Mouse (Mus musculus): Measurements from ENCODE around the gene Bloc1s3. TPM values are rescaled to one million over a fixed set of nuclear protein-coding genes. Genes with fewer than 3 reads are reported as not detected.
A peak's percentile ranks its signal among the peaks of the same experiment; 100 is the strongest.

Bloc1s3 gene
- polyA plus RNA-seq, 1 experiment from 2014 or later, result 5.0 TPM

DNA sequence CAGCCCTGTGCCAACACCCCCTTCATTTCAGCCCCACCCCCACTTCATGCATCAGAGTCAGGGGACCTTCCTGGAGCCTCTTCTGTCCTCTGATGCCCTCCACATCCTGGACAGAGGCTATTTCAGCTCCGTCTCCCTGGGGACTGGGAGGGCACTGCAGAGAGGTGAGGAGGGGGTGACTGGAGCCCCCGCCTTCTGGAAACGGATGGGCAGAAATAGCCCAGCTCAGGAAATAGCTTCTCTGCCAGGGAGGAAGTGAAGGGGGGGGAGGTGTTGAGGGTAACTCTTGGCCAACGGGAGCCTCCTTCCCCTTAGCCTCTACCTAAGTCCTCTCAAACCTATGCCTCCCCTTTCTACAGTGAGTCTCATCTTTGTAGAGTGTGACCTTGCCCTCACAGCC is 35.8 kb downstream of the Bloc1s3 start:
- Histone ChIP-seq H3K9me3 (replicated peaks) (no peaks in the 10 kb centered on the region), H3K4me1 (peaks cover 14% of the 10 kb centered on the region), H3K4me3 (replicated peaks) (no peak overlapping the region), H3K9ac (replicated peaks) (no peak overlapping the region), H3K36me3 (no peaks in the 10 kb centered on the region), H3K27me3 (replicated peaks) (peaks cover 66% of the 10 kb centered on the region), H3K27ac (replicated peaks) (no peak overlapping the region), H3K4me2 (no peak overlapping the region)
- WGBS, result 53% methylated on average over 4 of the region's 4 CpGs
- no peak for ATAC-seq (ENCODE audit: low FRiP score)

DNA sequence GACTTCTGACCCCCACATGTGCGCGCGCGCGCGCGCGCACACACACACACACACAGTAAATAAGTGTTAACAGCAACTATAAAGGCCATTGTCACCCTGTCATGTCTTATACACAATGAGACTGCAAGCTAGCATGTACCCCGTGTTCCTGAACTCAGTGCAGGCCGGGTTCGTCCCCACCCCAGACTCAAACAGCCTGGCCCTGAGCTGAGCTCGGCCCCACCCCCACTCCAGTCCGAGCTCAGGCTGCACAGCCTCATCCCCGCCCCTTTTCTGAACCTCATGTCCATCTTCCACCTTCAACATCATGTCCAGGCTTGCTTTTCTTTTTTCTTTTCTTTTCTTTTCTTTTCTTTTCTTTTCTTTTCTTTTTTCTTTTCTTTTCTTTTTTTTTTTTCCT is 37.9 kb downstream of the Bloc1s3 start:
- no peak overlapping the region for H3K27ac ChIP-seq (replicated peaks)
- WGBS, result 18% methylated on average over 14 of the region's 14 CpGs
- no peak for ATAC-seq (ENCODE audit: low FRiP score)
- no peak overlapping the region for H3K9ac ChIP-seq (replicated peaks)
- no peak overlapping the region for H3K4me3 ChIP-seq (replicated peaks)
- H3K27me3 ChIP-seq (replicated peaks), result peaks cover 69% of the 10 kb centered on the region
- H3K4me1 ChIP-seq, result peaks cover 14% of the 10 kb centered on the region
- H3K9me3 ChIP-seq (replicated peaks), result no peaks in the 10 kb centered on the region
- no peak overlapping the region for H3K4me2 ChIP-seq
- H3K36me3 ChIP-seq, result no peaks in the 10 kb centered on the region

DNA sequence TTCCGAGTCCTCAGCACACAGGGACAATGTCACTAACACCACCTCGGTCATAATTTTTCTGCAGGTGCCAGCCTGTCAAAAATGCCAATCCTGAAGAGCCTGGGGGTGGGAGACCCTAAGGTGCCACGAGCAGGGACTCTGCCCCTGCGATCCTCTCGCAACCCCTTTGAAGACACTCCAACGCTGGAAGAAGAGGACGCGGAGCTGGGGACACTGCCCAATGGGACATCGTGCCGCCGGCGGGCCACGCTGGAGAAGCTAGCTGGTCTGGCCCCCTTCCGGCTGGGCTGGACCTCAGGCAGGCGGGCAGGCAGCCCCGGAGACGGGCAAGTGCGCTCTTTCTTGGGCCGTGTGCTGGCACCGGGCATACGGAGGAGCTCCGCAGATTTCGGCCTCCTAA is 38.8 kb downstream of the Bloc1s3 start:
- H3K27me3 ChIP-seq (replicated peaks), result peaks cover 69% of the 10 kb centered on the region
- no peak overlapping the region for H3K9ac ChIP-seq (replicated peaks)
- WGBS, result 31% methylated on average over 23 of the region's 23 CpGs

DNA sequence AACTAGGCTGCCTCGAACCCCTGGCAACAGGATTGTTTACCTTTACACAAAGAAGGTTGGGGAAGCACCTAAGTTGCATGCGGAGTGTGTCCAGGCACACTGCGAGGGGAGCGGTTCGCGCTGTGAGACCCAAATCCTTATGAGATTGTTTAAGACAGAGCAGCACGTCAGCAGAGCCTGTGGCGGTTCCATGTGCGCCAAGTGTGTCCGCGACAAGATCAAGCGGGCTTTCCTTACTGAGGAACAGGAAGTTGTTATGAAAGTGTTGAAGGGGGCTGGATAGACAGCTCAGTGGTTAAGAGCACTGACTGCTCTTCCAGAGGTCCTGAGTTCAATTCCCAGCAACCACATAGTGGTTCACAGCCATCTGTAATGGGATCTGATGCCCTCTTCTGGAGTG is 39.9 kb downstream of the Bloc1s3 start:
- Histone ChIP-seq H3K27me3 (replicated peaks) (peaks cover 66% of the 10 kb centered on the region), H3K4me1 (peaks cover 1% of the 10 kb centered on the region), H3K9me3 (replicated peaks) (no peaks in the 10 kb centered on the region), H3K36me3 (no peaks in the 10 kb centered on the region), H3K27ac (replicated peaks) (no peak overlapping the region), H3K9ac (replicated peaks) (no peak overlapping the region), H3K4me2 (no peak overlapping the region), H3K4me3 (replicated peaks) (no peak overlapping the region)
- 70% methylated on average over 12 of the region's 12 CpGs for WGBS
- ATAC-seq (ENCODE audit: low FRiP score), result no peak

More for the DNA sequence above, 38.8 kb downstream of the Bloc1s3 start:
- no peaks in the 10 kb centered on the region for H3K9me3 ChIP-seq (replicated peaks)
- peaks cover 10% of the 10 kb centered on the region for H3K4me1 ChIP-seq
- peak overlapping the region; percentile 1; the same call in 1 of the 2 replicates for H3K4me2 ChIP-seq
- no peaks in the 10 kb centered on the region for H3K36me3 ChIP-seq
- no peak for ATAC-seq (ENCODE audit: low FRiP score)
- no peak overlapping the region for H3K4me3 ChIP-seq (replicated peaks)
- no peak overlapping the region for H3K27ac ChIP-seq (replicated peaks)

DNA sequence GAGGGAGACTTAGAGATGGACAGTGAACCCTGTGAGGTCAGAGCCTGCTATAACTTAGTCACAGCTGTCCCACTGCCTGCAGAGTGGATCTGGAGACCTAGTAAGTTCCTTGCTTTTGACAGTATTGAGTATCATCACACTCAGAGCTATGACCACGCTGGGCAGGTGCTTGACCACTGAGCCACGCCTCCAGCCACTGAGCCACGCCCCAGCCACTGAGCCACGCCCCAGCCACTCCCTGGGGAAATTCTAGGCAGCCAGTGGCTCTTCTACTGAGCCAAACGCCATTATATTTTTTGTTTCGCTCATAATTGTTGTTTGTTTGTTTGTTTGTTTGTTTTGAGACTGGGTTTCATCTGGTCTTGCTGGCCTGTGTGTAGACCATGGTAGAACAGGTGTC is 40.5 kb downstream of the Bloc1s3 start:
- H3K27ac ChIP-seq (replicated peaks), result no peak overlapping the region
- H3K36me3 ChIP-seq, result no peaks in the 10 kb centered on the region
- 44% methylated on average over 6 of the region's 6 CpGs for WGBS
- H3K4me3 ChIP-seq (replicated peaks), result no peak overlapping the region
- H3K9ac ChIP-seq (replicated peaks), result no peak overlapping the region
- H3K4me2 ChIP-seq, result no peak overlapping the region
- H3K9me3 ChIP-seq (replicated peaks), result no peaks in the 10 kb centered on the region
- no peaks in the 10 kb centered on the region; the same call in 1 of the 2 replicates for H3K4me1 ChIP-seq
- ATAC-seq (ENCODE audit: low FRiP score), result no peak
- peaks cover 59% of the 10 kb centered on the region for H3K27me3 ChIP-seq (replicated peaks)

DNA sequence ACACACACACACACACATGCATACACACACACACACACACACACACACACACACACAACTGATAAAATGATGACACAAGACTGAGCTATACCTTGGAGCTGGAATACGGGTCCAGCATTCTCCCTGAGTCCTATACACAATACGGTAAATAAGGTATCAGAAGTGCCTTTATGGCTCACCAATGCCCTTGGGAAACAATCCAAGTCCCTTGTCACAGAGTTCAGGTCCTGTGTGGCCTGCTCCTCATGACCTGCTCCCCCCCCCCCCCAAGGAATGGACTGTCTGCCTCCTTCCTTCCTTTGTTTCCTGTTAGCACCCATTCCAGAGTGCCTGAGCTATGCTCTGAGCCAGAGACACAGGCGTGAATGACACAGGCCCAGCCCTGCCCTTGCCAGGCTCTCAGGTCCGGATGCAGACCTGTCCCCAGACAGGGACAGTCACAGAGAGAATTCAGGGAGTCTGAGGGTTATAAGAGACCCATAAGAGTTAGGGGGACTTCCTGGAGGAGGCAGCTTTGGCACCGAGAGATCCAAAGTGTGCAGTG is 41.5 kb downstream of the Bloc1s3 start:
- WGBS, result 74% methylated on average over 5 of the region's 5 CpGs
- H3K4me1 ChIP-seq, result no peaks in the 10 kb centered on the region; the same call in 1 of the 2 replicates
- no peak overlapping the region for H3K9ac ChIP-seq (replicated peaks)
- no peak overlapping the region for H3K4me2 ChIP-seq
- H3K36me3 ChIP-seq, result no peaks in the 10 kb centered on the region
- no peak for ATAC-seq (ENCODE audit: low FRiP score)
- no peaks in the 10 kb centered on the region for H3K9me3 ChIP-seq (replicated peaks)
- H3K27ac ChIP-seq (replicated peaks), result no peak overlapping the region
- peaks cover 50% of the 10 kb centered on the region for H3K27me3 ChIP-seq (replicated peaks)
- H3K4me3 ChIP-seq (replicated peaks), result no peak overlapping the region

DNA sequence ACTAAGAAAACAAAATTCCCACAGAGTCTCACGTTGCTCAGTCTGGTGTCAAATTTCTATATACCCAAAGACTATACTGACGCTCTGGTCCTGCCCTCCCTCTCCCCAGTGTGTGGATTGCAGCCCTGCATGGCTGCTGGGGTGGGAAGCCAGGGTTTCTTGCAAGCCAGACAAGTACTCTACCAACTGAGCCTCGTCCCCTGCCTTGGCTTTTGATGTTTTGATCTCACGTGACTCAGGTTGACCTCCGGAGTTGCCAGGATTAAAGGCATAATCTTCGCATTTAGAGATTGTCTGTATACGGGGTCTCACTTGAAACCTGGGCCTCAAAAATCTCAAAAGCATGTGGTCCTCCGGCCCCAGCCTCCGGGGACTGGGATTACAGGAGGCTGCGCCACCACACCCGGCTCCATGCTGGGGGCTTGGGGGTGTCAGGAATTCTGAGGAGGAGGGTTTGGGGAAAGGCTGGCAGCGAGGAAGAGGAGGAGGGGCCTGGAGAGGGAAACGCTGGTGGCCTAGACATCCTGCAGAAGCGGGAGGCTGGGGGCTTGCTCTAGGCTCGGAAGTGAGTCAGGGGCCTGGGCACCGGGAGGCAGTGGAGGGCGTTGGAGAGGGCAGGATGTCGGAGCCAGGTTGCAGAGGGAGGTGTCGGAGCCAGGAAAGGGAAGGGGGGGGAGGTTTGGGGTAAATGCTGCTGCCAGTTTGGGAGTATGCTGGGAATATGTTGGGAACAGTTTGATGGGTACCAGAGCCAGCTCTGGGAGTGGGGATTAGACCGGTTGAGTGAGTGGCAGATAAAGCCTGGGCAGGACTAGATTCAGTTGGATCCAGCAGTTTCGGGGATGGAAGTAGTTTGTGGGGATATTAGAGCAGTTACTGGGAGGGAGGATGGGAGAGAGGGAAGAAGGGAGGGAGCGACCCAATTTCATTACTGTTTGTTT is 43.5 kb downstream of the Bloc1s3 start:
- Histone ChIP-seq H3K36me3 (no peaks in the 10 kb centered on the region), H3K4me3 (replicated peaks) (no peak overlapping the region), H3K4me1 (peaks cover under 1% of the 10 kb centered on the region), H3K27me3 (replicated peaks) (peaks cover 32% of the 10 kb centered on the region), H3K27ac (replicated peaks) (no peak overlapping the region), H3K9me3 (replicated peaks) (no peaks in the 10 kb centered on the region), H3K4me2 (no peak overlapping the region), H3K9ac (replicated peaks) (no peak overlapping the region)
- 14% methylated on average over 22 of the region's 22 CpGs for WGBS
- no peak for ATAC-seq (ENCODE audit: low FRiP score)

DNA sequence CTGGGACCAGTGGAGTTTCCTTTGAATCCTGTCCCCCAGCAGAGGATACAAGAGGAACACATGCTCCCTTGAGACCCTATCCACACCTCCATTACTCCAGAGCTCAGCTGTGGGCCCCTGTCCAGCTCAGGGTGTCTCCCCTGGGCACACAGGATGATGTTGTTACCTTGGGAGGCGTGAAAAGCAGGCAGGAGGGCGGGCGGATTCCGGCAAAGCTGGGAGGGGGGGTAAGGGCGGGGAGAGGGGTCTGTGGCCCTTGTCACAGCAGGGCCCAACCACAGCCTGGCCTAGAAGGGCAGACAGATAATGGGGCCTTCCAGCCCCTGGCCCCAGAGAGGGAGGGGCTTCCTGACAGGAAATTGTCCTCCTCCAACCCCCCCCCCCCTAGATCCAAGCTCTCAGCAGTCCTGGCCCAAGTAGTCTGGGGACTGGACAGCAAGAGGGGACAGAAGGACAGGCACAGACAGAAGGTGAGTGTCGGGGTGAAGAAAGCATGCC is 45.2 kb downstream of the Bloc1s3 start, which contains the start of gene Exoc3l2:
Exoc3l2 (plus strand) TSS at position 448 of the 498 bp plus-strand sequence.
- no peaks in the 10 kb centered on the region for H3K9me3 ChIP-seq (replicated peaks)
- no peaks in the 10 kb centered on the region for H3K36me3 ChIP-seq
- H3K9ac ChIP-seq (replicated peaks), result no peak within 1 kb of the TSS
- H3K4me1 ChIP-seq, result peaks cover 5% of the 10 kb centered on the region
- peaks cover 24% of the 10 kb centered on the region for H3K27me3 ChIP-seq (replicated peaks)
- WGBS, result 14% methylated on average over 5 of the region's 6 CpGs
- H3K4me3 ChIP-seq (replicated peaks), result no peak within 1 kb of the TSS
- no peak within 1 kb of the TSS for H3K4me2 ChIP-seq
- H3K27ac ChIP-seq (replicated peaks), result no peak within 1 kb of the TSS
- ATAC-seq (ENCODE audit: low FRiP score), result no peak

DNA sequence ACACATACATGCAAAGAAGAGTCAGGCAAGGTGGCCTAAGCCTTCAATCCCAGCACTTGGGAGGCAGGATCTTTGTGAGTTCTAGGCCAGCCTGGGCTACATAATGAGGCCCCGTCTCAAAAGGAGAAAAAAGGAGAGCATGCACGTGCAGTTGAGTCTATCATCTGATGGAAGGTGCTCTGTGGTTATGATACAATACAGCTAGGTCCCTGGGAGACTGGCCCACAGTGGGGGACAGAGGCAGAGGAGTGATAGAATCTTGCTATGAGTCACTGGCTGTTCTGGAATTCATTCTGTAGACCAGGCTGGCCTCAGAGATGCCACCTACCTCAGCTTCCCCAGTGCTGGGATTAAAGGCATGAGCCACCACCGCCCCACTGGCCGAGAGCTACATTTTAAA is 45.7 kb downstream of the Bloc1s3 start:
- no peaks in the 10 kb centered on the region for H3K36me3 ChIP-seq

DNA sequence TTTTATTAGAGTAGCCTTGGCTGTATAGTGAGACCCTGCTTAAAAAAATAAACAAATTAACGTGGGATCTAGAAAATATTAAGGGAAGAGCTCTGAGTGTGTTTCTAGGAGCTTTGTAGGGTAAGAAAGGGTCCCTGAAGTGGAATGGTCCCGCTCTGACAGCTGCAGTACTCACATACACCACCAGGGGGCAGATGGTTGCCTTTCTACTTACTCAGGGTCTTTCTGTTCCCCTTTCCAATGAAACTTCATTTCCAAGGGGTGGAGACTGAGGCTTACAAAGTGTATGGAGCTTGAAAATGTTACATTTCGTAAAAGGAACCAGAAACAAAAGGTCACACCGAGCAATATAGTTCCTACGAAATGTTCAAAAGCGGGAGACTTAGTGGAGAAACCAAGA is 46.7 kb downstream of the Bloc1s3 start:
- Histone ChIP-seq H3K27me3 (replicated peaks) (peaks cover 12% of the 10 kb centered on the region), H3K36me3 (no peaks in the 10 kb centered on the region), H3K9me3 (replicated peaks) (no peaks in the 10 kb centered on the region), H3K4me2 (no peak overlapping the region), H3K27ac (replicated peaks) (no peak overlapping the region), H3K4me1 (peaks cover 19% of the 10 kb centered on the region), H3K4me3 (replicated peaks) (no peak overlapping the region), H3K9ac (replicated peaks) (no peak overlapping the region)
- no peak for ATAC-seq (ENCODE audit: low FRiP score)
- WGBS, result 18% methylated on average over 6 of the region's 6 CpGs

More for the DNA sequence above, 45.7 kb downstream of the Bloc1s3 start:
- ATAC-seq (ENCODE audit: low FRiP score), result no peak
- 67% methylated on average over 4 of the region's 4 CpGs for WGBS
- Histone ChIP-seq H3K27me3 (replicated peaks) (peaks cover 20% of the 10 kb centered on the region), H3K9ac (replicated peaks) (no peak overlapping the region), H3K4me2 (no peak overlapping the region), H3K4me1 (peaks cover 9% of the 10 kb centered on the region), H3K9me3 (replicated peaks) (no peaks in the 10 kb centered on the region), H3K27ac (replicated peaks) (no peak overlapping the region), H3K4me3 (replicated peaks) (no peak overlapping the region)

DNA sequence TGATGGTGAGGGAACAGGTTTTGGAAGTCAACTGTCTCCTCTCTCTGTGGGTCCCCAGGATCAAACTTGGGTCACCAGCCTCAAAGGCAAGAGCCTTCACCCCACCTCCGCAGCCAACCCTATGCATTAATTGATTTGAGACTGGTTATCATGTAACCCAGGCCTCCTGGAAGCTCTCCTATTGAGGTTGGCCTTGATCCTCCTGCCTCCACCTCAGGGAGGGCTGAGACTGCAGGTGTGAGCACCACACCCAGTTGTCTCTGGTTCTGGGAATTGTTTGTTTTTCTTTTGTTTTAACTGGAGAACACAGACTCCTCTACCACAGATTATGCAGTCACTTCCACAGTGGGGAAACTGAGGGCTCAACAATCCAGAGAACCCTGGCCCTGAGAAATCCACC is 47.7 kb downstream of the Bloc1s3 start:
- Histone ChIP-seq H3K36me3 (peaks cover 6% of the 10 kb centered on the region; the same call in 1 of the 2 replicates), H3K27ac (replicated peaks) (no peak overlapping the region), H3K4me1 (peaks cover 28% of the 10 kb centered on the region), H3K9me3 (replicated peaks) (no peaks in the 10 kb centered on the region), H3K9ac (replicated peaks) (no peak overlapping the region), H3K4me2 (no peak overlapping the region), H3K4me3 (replicated peaks) (no peak overlapping the region), H3K27me3 (replicated peaks) (peaks cover 5% of the 10 kb centered on the region)
- no peak for ATAC-seq (ENCODE audit: low FRiP score)
- WGBS, result 87% methylated on average over 1 of the region's 1 CpGs

Measured in neural tube, embryonic 15.5 days (tissue).